Mouse (Mus musculus) kidney, postnatal 0 days (tissue): ENCODE data around the gene Tmtc4. TPM values are rescaled to one million over a fixed set of nuclear protein-coding genes. Genes with fewer than 3 reads are reported as not detected.

Source experiments
- ATAC-seq: fragments of 200-750 bp; cut with Nextera tagmentation; replicated peaks from 2 replicates; pipeline ENCODE4 v1.8.0; 2017; ENCODE audit warnings: low read depth, moderate number of reproducible peaks, moderate TSS enrichment, moderate library complexity; ENCODE audit not compliant: low FRiP score
- DNase-seq: peaks from one replicate; pipeline ENCODE4 v3.0.0-alpha.2; 2016; ENCODE audit warnings: low spot score
- H3K27ac ChIP-seq: fragments of 300-500 bp; sonication (generic); 2 replicates; pipeline ENCODE4 v1.5.1; 2014; ENCODE audit warnings: mild to moderate bottlenecking
- H3K27me3 ChIP-seq: fragments of 300-500 bp; sonication (generic); 2 replicates; pipeline ENCODE4 v1.6.1; 2014; ENCODE audit warnings: low read length, mixed read lengths; ENCODE audit not compliant: insufficient read depth
- H3K36me3 ChIP-seq: fragments of 300-500 bp; sonication (generic); 2 replicates; pipeline ENCODE4 v1.6.1; 2014; ENCODE audit warnings: low read length, mixed read lengths; ENCODE audit not compliant: insufficient read depth
- H3K4me1 ChIP-seq: fragments of 300-500 bp; sonication (generic); replicated peaks from 2 replicates; pipeline ENCODE4 v1.6.1; 2014; ENCODE audit warnings: antibody characterized with exemption, low read length, mixed read lengths; ENCODE audit not compliant: insufficient read depth
- H3K4me2 ChIP-seq: fragments of 300-500 bp; sonication (generic); 2 replicates; pipeline ENCODE4 v1.6.1; 2014; ENCODE audit warnings: mild to moderate bottlenecking, low read length, moderate library complexity, mixed read lengths
- H3K4me3 ChIP-seq: fragments of 300-500 bp; sonication (generic); replicated peaks from 2 replicates; pipeline ENCODE4 v1.5.1; 2014; ENCODE audit warnings: low read depth, low read length
- H3K9ac ChIP-seq: fragments of 300-500 bp; sonication (generic); 2 replicates; pipeline ENCODE4 v1.6.1; 2014; ENCODE audit warnings: low read depth, low read length
- H3K9me3 ChIP-seq: fragments of 300-500 bp; sonication (generic); replicated peaks from 2 replicates; pipeline ENCODE4 v1.6.1; 2016; ENCODE audit warnings: low read length, inconsistent platforms, mixed read lengths
- CTCF ChIP-seq: IDR thresholded peaks from 2 replicates; pipeline ENCODE4 v1.5.1; 2016; ENCODE audit warnings: antibody characterized with exemption, low read depth, mild to moderate bottlenecking, moderate library complexity
- WGBS: fragments of 180-500 bp; shearing (Covaris S2); extraction: QIAGEN DNeasy Blood & Tissue Kit; methylation state at CpG from one replicate; pipeline ENCODE4 v1.1.7; 2014; 5-methylcytosine and 5-hydroxymethylcytosine counted together
- polyA plus RNA-seq: library from polyadenylated mRNA; unstranded; fragments of >200 nt; fragmentation: Nextera tagmentation; extraction: Ambion mirVana; gene quantifications from 2 replicates; pipeline ENCODE4 v1.2.1, GENCODE M21; 2015

Tmtc4 gene
- polyA plus RNA-seq, 1 experiment from 2014 or later = 25.8 TPM

DNA sequence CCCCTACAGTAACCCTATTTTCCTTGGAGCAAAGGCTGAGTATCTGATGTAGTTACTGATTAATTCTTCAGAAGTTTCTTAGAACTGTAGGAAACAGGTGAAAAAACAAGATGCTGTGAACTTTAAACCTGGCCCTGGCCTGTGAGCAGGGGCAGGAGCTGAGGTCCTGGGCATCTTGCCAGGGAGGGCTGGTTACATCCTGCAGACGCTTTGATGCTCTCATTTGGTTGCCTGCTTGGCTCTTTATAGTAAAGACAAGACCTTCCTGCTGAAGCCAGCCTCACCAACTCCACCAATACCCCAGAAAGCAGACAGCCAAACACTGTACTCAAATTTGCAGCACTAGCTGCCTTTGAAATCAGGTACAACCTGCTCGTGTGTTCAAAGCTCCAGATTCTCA, 81.7 kb downstream of the Tmtc4 start:
- H3K9me3 ChIP-seq = no peaks in the 10 kb centered on the region
- no peak overlapping the region for H3K9ac ChIP-seq
- peak overlapping the region; percentile 73 for H3K27ac ChIP-seq
- DNase-seq (peak; percentile 40), ATAC-seq (peak; percentile 91)
- H3K4me1 ChIP-seq = 0 out of 2 replicates have a peak, but pooled peaks cover 6% of the 10 kb centered on the region
- 38% methylated on average over 2 of the region's 2 CpGs for WGBS
- H3K27me3 ChIP-seq = no peaks in the 10 kb centered on the region
- H3K4me3 ChIP-seq = no peak overlapping the region
- H3K4me2 ChIP-seq = no peak overlapping the region
- no peaks in the 10 kb centered on the region for H3K36me3 ChIP-seq
- TF ChIP-seq CTCF = no peak

DNA sequence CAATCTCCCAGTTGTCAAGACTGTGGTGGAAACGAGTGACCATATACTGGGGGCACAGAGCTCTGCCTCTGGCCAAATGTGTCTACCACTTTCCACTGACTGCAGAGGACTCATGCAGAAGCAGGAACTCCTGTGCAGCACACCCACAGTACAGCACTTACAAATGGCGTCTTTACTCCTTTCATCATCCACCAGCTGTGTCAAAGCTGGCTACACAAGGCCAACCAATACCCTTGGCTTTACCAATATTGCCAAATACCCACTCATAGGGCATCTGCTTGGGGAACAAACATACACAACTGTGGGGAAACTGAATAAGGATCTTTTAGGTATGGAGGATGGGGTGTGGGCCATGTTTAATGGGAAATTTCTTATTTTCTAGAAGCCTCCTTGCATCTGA, 82.1 kb downstream of the Tmtc4 start:
- H3K4me2 ChIP-seq = no peak overlapping the region
- no peak for DNase-seq

DNA sequence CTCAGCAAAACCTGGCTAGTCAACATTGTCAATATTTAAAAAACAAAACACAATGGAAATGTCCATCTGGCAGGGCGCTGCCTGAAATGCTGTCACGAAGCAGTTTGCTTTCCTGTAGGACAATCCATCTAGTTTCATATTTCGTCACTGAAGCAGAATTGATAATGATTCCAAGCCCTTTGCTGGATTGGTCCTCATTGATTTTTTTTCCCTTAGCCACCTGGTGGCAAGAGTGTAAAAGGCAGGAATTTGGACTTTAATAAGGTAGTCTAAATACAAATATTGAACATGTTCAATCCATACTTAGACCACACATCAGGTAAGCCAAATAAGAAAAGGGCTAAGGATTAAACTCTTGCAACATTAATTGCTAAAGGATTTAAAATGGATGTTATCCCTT, 82.7 kb downstream of the Tmtc4 start:
- 82% methylated on average over 3 of the region's 3 CpGs for WGBS
- H3K9ac ChIP-seq = no peak overlapping the region
- no peaks in the 10 kb centered on the region for H3K27me3 ChIP-seq
- H3K4me2 ChIP-seq = no peak overlapping the region
- H3K4me1 ChIP-seq = 0 out of 2 replicates have a peak, but pooled peaks cover 6% of the 10 kb centered on the region
- DNase-seq (no peak), ATAC-seq (no peak)
- H3K36me3 ChIP-seq = no peaks in the 10 kb centered on the region
- H3K9me3 ChIP-seq = no peaks in the 10 kb centered on the region
- no peak overlapping the region for H3K4me3 ChIP-seq
- TF ChIP-seq CTCF = peak; percentile 47
- H3K27ac ChIP-seq = no peak overlapping the region

More for the DNA sequence above, 82.1 kb downstream of the Tmtc4 start:
- Histone ChIP-seq H3K27ac (peak overlapping the region; percentile 73), H3K4me1 (0 out of 2 replicates have a peak, but pooled peaks cover 6% of the 10 kb centered on the region), H3K9me3 (no peaks in the 10 kb centered on the region), H3K9ac (no peak overlapping the region), H3K36me3 (no peaks in the 10 kb centered on the region), H3K27me3 (no peaks in the 10 kb centered on the region), H3K4me3 (no peak overlapping the region)
- WGBS = 62% methylated on average over 2 of the region's 2 CpGs
- 0 out of 2 replicates have a peak, but pooled peaks have one; percentile 12 for ATAC-seq
- TF ChIP-seq CTCF = no peak

DNA sequence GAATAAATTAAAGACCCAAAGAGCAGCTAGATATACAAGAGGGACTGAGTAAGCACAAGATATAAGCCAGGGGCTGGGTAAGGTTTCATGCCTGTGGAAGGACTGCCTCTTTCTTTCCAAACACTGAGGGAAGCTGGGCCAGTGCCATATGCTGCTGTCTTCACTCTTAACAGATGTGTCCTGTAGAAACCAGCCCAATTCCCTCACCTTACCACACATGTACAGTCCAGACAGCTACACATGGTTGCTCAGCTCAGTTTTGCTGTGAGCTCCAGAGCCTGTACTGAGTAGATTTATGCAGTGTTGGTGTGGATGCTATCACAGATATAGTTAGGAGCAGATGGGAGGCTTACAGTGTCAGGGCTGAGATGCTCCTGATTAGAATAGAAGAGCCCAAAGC, 83.2 kb downstream of the Tmtc4 start:
- Histone ChIP-seq H3K4me1 (0 out of 2 replicates have a peak, but pooled peaks cover 6% of the 10 kb centered on the region), H3K36me3 (no peaks in the 10 kb centered on the region), H3K4me2 (no peak overlapping the region), H3K9me3 (no peaks in the 10 kb centered on the region), H3K9ac (no peak overlapping the region), H3K4me3 (no peak overlapping the region), H3K27ac (no peak overlapping the region), H3K27me3 (no peaks in the 10 kb centered on the region)
- DNase-seq (no peak), ATAC-seq (no peak)
- TF ChIP-seq CTCF = no peak

DNA sequence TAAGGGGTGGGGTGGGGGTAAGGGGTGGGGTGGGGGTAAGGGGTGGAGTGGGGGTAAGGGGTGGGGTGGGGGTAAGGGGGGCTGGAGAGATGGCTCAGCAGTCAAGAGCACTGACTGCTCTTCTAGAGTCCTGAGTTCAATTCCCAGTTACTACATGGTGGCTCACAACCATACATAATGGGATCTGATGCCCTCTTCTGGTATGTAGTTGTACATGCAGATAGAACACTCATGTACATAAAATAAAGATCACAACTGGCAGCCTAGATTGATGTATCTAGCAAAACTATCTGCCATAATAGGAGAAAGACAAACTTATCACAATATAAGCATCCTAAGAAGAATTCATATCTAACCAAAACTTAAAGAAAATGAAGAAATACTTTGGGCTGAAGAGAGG, 85.3 kb downstream of the Tmtc4 start:
- Histone ChIP-seq H3K4me3 (no peak overlapping the region), H3K4me1 (0 out of 2 replicates have a peak, but pooled peaks cover 6% of the 10 kb centered on the region), H3K4me2 (no peak overlapping the region), H3K36me3 (no peaks in the 10 kb centered on the region), H3K9ac (no peak overlapping the region), H3K9me3 (no peaks in the 10 kb centered on the region), H3K27ac (no peak overlapping the region), H3K27me3 (no peaks in the 10 kb centered on the region)
- DNase-seq (no peak), ATAC-seq (no peak)
- peak; percentile 19; the same call in 1 of the 2 replicates for TF ChIP-seq CTCF

DNA sequence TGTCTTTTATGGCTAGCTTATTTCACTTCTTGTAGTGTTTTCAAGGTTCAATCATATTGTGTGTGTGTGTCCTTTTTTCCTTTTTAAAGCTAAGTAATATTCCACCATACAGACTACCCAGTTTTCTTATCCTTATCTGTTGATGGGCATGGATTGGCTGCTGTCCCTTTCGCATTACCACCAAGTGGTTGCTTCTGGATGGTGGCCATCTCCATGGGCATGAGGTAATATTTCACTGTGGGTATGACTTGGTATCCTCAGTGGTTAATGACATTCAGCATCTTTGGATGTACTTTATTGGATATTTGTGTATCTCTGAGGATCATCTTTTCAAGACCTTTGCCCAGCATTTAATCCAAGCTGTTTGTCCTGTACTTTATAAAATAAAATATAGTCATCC, 87.7 kb downstream of the Tmtc4 start:
- Histone ChIP-seq H3K36me3 (no peaks in the 10 kb centered on the region), H3K4me1 (no peaks in the 10 kb centered on the region), H3K9ac (no peak overlapping the region), H3K27me3 (no peaks in the 10 kb centered on the region), H3K9me3 (no peaks in the 10 kb centered on the region), H3K27ac (no peak overlapping the region), H3K4me2 (no peak overlapping the region), H3K4me3 (no peak overlapping the region)
- no peak for DNase-seq
- no peak for ATAC-seq
- no peak for TF ChIP-seq CTCF
- WGBS = 97% methylated on average over 1 of the region's 1 CpGs

DNA sequence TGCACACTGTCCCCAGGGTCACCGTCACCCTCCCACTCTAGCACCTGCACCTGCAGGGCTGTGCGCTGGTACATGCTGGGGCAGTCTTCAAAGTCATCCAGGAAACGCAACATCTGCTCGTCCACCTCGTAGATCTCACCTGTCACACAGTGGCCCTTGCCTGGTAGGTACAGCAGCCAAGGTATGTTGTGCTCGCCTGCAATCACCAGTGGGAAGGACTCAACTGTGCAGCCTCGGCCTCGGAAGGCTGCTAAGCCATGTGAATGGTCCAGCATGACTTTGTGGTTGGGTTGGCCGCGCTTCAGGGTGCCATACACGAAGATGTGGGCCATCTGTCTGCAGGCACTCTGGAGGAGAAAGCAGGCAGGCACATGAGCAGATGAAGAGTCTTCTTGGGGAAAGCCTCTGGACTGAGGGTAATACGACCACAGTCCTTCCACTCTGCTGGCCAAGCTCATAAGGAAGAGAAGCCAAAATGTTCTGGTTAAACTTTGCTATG, 92.3 kb downstream of the Tmtc4 start:
- no peaks in the 10 kb centered on the region for H3K4me1 ChIP-seq
- H3K9ac ChIP-seq = no peak overlapping the region
- H3K4me3 ChIP-seq = no peak overlapping the region
- ATAC-seq (no peak), DNase-seq (no peak)
- H3K27ac ChIP-seq = no peak overlapping the region
- WGBS = 88% methylated on average over 12 of the region's 12 CpGs
- no peak for TF ChIP-seq CTCF
- H3K27me3 ChIP-seq = no peaks in the 10 kb centered on the region
- H3K36me3 ChIP-seq = no peaks in the 10 kb centered on the region
- H3K4me2 ChIP-seq = no peak overlapping the region
- no peaks in the 10 kb centered on the region for H3K9me3 ChIP-seq
